Mouse (Mus musculus) limb, embryonic 10.5 days (tissue): ENCODE measurements around the gene Txndc12. TPM values are rescaled to one million over a fixed set of nuclear protein-coding genes. Genes with fewer than 3 reads are reported as not detected.

Source experiments
- DNase-seq: peaks from one replicate; pipeline ENCODE4 v3.0.0-alpha.2; 2017; ENCODE audit warnings: low spot score
- H3K27ac ChIP-seq: fragments of 300-500 bp; sonication (generic); 2 replicates; pipeline ENCODE4 v1.5.1; 2016; ENCODE audit warnings: mild to moderate bottlenecking
- H3K27me3 ChIP-seq: fragments of 300-500 bp; sonication (generic); 2 replicates; pipeline ENCODE4 v1.6.1; 2016; ENCODE audit warnings: low read depth, mild to moderate bottlenecking; ENCODE audit not compliant: poor library complexity, severe bottlenecking
- H3K36me3 ChIP-seq: fragments of 300-500 bp; sonication (generic); 2 replicates; pipeline ENCODE4 v1.6.1; 2016; ENCODE audit warnings: mild to moderate bottlenecking, moderate library complexity
- H3K4me1 ChIP-seq: fragments of 300-500 bp; sonication (generic); 2 replicates; pipeline ENCODE4 v1.6.1; 2016
- H3K4me3 ChIP-seq: fragments of 300-500 bp; sonication (generic); 2 replicates; pipeline ENCODE4 v1.5.1; 2016; ENCODE audit warnings: mild to moderate bottlenecking, moderate library complexity
- H3K9me3 ChIP-seq: fragments of 300-500 bp; sonication (generic); replicated peaks from 2 replicates; pipeline ENCODE4 v1.6.1; 2016; ENCODE audit warnings: mild to moderate bottlenecking
- WGBS: fragments of 180-500 bp; shearing (Covaris S2); methylation state at CpG from one replicate; pipeline ENCODE4 v1.1.7; 2016; 5-methylcytosine and 5-hydroxymethylcytosine counted together
- polyA plus RNA-seq: library from polyadenylated mRNA; unstranded; fragments of >200 nt; fragmentation: Nextera tagmentation; extraction: Ambion mirVana; gene quantifications from 2 replicates; pipeline ENCODE4 v1.2.1, GENCODE M21; 2016

The Txndc12 gene
- polyA plus RNA-seq, 1 experiment from 2014 or later: 102 TPM

GRCm38 (mm10) chr4:108832916-108833827 is 1.2 kb upstream of the Txndc12 start, which contains the start of gene Btf3l4:
Btf3l4 (minus strand) TSS chr4:108833614.
- peaks cover 22% of the 10 kb centered on the region for H3K36me3 ChIP-seq
- no peaks in the 10 kb centered on the region for H3K27me3 ChIP-seq
- peaks cover 22% of the 10 kb centered on the region for H3K4me1 ChIP-seq
- H3K27ac ChIP-seq: peak within 1 kb of the TSS; percentile 100
- DNase-seq: peak; percentile 98
- H3K9me3 ChIP-seq: no peaks in the 10 kb centered on the region
- WGBS: under 1% methylated on average over 59 of the region's 73 CpGs
- H3K4me3 ChIP-seq: peak within 1 kb of the TSS; percentile 97

GRCm38 (mm10) chr4:108833828-108834114 is 630 bp upstream of the Txndc12 start:
- Histone ChIP-seq H3K4me3 (peak overlapping the region; percentile 97), H3K9me3 (no peaks in the 10 kb centered on the region), H3K4me1 (peaks cover 22% of the 10 kb centered on the region), H3K36me3 (peaks cover 20% of the 10 kb centered on the region), H3K27ac (peak overlapping the region; percentile 100), H3K27me3 (no peaks in the 10 kb centered on the region)
- DNase-seq: no peak
- under 1% methylated on average over 6 of the region's 6 CpGs for WGBS

- Histone ChIP-seq H3K36me3 (peaks cover 10% of the 10 kb centered on the region), H3K9me3 (no peaks in the 10 kb centered on the region), H3K27me3 (no peaks in the 10 kb centered on the region), H3K27ac (peak overlapping the region; percentile 100), H3K4me3 (peak overlapping the region; percentile 97), H3K4me1 (peaks cover 22% of the 10 kb centered on the region)
- under 1% methylated on average over 15 of the region's 15 CpGs for WGBS
- peak; percentile 41 for DNase-seq
Observed at GRCm38 (mm10) chr4:108834971-108835311, 540 bp downstream of the Txndc12 start.

GRCm38 (mm10) chr4:108835496-108835895 is 1.1 kb downstream of the Txndc12 start:
- 63% methylated on average over 3 of the region's 3 CpGs for WGBS
- Histone ChIP-seq H3K27me3 (no peaks in the 10 kb centered on the region), H3K9me3 (no peaks in the 10 kb centered on the region), H3K4me1 (peaks cover 22% of the 10 kb centered on the region), H3K4me3 (peak overlapping the region; percentile 97), H3K36me3 (peaks cover 10% of the 10 kb centered on the region), H3K27ac (peak overlapping the region; percentile 100)
- DNase-seq: no peak

- Histone ChIP-seq H3K4me3 (no peak overlapping the region), H3K27me3 (no peaks in the 10 kb centered on the region), H3K9me3 (no peaks in the 10 kb centered on the region), H3K36me3 (peaks cover 22% of the 10 kb centered on the region), H3K4me1 (peaks cover 13% of the 10 kb centered on the region; the same call in 1 of the 2 replicates), H3K27ac (no peak overlapping the region)
- 93% methylated on average over 4 of the region's 4 CpGs for WGBS
- DNase-seq: no peak
Observed at GRCm38 (mm10) chr4:108838031-108838430, 3.6 kb downstream of the Txndc12 start.

GRCm38 (mm10) chr4:108841920-108842578 is 7.6 kb downstream of the Txndc12 start:
- no peak for DNase-seq
- H3K27ac ChIP-seq: no peak overlapping the region
- H3K27me3 ChIP-seq: no peaks in the 10 kb centered on the region
- no peaks in the 10 kb centered on the region for H3K4me1 ChIP-seq
- no peak overlapping the region for H3K4me3 ChIP-seq
- no peaks in the 10 kb centered on the region for H3K9me3 ChIP-seq
- peaks cover 22% of the 10 kb centered on the region for H3K36me3 ChIP-seq
- WGBS: 91% methylated on average over 7 of the region's 7 CpGs

- peaks cover 3% of the 10 kb centered on the region for H3K4me1 ChIP-seq
- peaks cover 22% of the 10 kb centered on the region for H3K36me3 ChIP-seq
- no peak overlapping the region for H3K27ac ChIP-seq
- H3K27me3 ChIP-seq: no peaks in the 10 kb centered on the region
- no peak overlapping the region for H3K4me3 ChIP-seq
- no peak for DNase-seq
- no peaks in the 10 kb centered on the region for H3K9me3 ChIP-seq
Observed at GRCm38 (mm10) chr4:108843336-108843735, 8.9 kb downstream of the Txndc12 start.

- H3K36me3 ChIP-seq: peaks cover 32% of the 10 kb centered on the region
- no peaks in the 10 kb centered on the region for H3K27me3 ChIP-seq
- no peak overlapping the region for H3K4me3 ChIP-seq
- no peak for DNase-seq
- H3K4me1 ChIP-seq: peaks cover 15% of the 10 kb centered on the region
- no peak overlapping the region for H3K27ac ChIP-seq
- 87% methylated on average over 5 of the region's 5 CpGs for WGBS
- no peaks in the 10 kb centered on the region for H3K9me3 ChIP-seq
Observed at GRCm38 (mm10) chr4:108845824-108846569, 11.6 kb downstream of the Txndc12 start.

- Histone ChIP-seq H3K4me3 (peak within 1 kb of the TSS; percentile 97), H3K36me3 (peaks cover 28% of the 10 kb centered on the region), H3K27ac (peak within 1 kb of the TSS; percentile 90), H3K4me1 (peaks cover 15% of the 10 kb centered on the region), H3K9me3 (no peaks in the 10 kb centered on the region), H3K27me3 (no peaks in the 10 kb centered on the region)
- WGBS: 1% methylated on average over 77 of the region's 77 CpGs
- peak; percentile 88 for DNase-seq
Observed at GRCm38 (mm10) chr4:108847715-108848504, 13.5 kb downstream of the Txndc12 start, which contains the start of gene Kti12. Kti12 (plus strand) TSS chr4:108847785.

GRCm38 (mm10) chr4:108848505-108848848 is 14.1 kb downstream of the Txndc12 start, which contains the start of gene A730015C16Rik:
A730015C16Rik (minus strand) TSS chr4:108848619.
- Histone ChIP-seq H3K9me3 (no peaks in the 10 kb centered on the region), H3K4me1 (peaks cover 15% of the 10 kb centered on the region), H3K4me3 (peak within 1 kb of the TSS; percentile 97), H3K27me3 (no peaks in the 10 kb centered on the region), H3K27ac (peak within 1 kb of the TSS; percentile 90), H3K36me3 (peaks cover 33% of the 10 kb centered on the region)
- 9% methylated on average over 20 of the region's 20 CpGs for WGBS
- peak; percentile 43 for DNase-seq

- H3K27me3 ChIP-seq: no peaks in the 10 kb centered on the region
- H3K9me3 ChIP-seq: no peaks in the 10 kb centered on the region
- no peak overlapping the region for H3K4me3 ChIP-seq
- H3K27ac ChIP-seq: no peak overlapping the region
- 88% methylated on average over 7 of the region's 7 CpGs for WGBS
- H3K4me1 ChIP-seq: no peaks in the 10 kb centered on the region
- H3K36me3 ChIP-seq: peaks cover 26% of the 10 kb centered on the region
- no peak for DNase-seq
Observed at GRCm38 (mm10) chr4:108866806-108867205, 32.4 kb downstream of the Txndc12 start.

GRCm38 (mm10) chr4:108869730-108870374 is 35.5 kb downstream of the Txndc12 start:
- 38% methylated on average over 10 of the region's 10 CpGs for WGBS
- H3K9me3 ChIP-seq: no peaks in the 10 kb centered on the region

More at GRCm38 (mm10) chr4:108869730-108870374, 35.5 kb downstream of the Txndc12 start:
- DNase-seq: peak; percentile 74
- no peaks in the 10 kb centered on the region for H3K27me3 ChIP-seq
- H3K4me1 ChIP-seq: no peaks in the 10 kb centered on the region
- no peak overlapping the region for H3K4me3 ChIP-seq
- 0 out of 2 replicates have a peak, but pooled peaks cover 1% of the 10 kb centered on the region for H3K36me3 ChIP-seq
- no peak overlapping the region for H3K27ac ChIP-seq
